Mouse (Mus musculus) liver, embryonic 12.5 days (tissue): ENCODE data around the gene Mrpl17. TPM values are rescaled to one million over a fixed set of nuclear protein-coding genes. Genes with fewer than 3 reads are reported as not detected.
A peak's percentile ranks its signal among the peaks of the same experiment; 100 is the strongest.
"Not testable (repeated sequence)": the region's sequence is repeated elsewhere in the genome, so short reads cannot be mapped to it uniquely, and the experiment has no call there.

Source experiments
- ATAC-seq: fragments of 200-750 bp; cut with Nextera tagmentation; 2 replicates; pipeline ENCODE4 v1.8.0; 2017; ENCODE audit warnings: moderate number of reproducible peaks, mild to moderate bottlenecking, moderate library complexity
- H3K27ac ChIP-seq: fragments of 300-500 bp; sonication (generic); 2 replicates; pipeline ENCODE4 v1.5.1; 2016; ENCODE audit warnings: mild to moderate bottlenecking
- H3K27me3 ChIP-seq: fragments of 300-500 bp; sonication (generic); replicated peaks from 2 replicates; pipeline ENCODE4 v1.6.1; 2016; ENCODE audit warnings: mild to moderate bottlenecking, moderate library complexity
- H3K36me3 ChIP-seq: fragments of 300-500 bp; sonication (generic); 2 replicates; pipeline ENCODE4 v1.6.1; 2016; ENCODE audit warnings: mild to moderate bottlenecking, moderate library complexity
- H3K4me1 ChIP-seq: fragments of 300-500 bp; sonication (generic); 2 replicates; pipeline ENCODE4 v1.6.1; 2016
- H3K4me2 ChIP-seq: fragments of 300-500 bp; sonication (generic); 2 replicates; pipeline ENCODE4 v1.6.1; 2016; ENCODE audit warnings: mild to moderate bottlenecking, moderate library complexity
- H3K4me3 ChIP-seq: fragments of 300-500 bp; sonication (generic); 2 replicates; pipeline ENCODE4 v1.5.1; 2016; ENCODE audit warnings: mild to moderate bottlenecking, moderate library complexity
- H3K9ac ChIP-seq: fragments of 300-500 bp; sonication (generic); 2 replicates; pipeline ENCODE4 v1.6.1; 2016; ENCODE audit warnings: mild to moderate bottlenecking, moderate library complexity
- H3K9me3 ChIP-seq: fragments of 300-500 bp; sonication (generic); replicated peaks from 2 replicates; pipeline ENCODE4 v1.6.1; 2016; ENCODE audit warnings: mild to moderate bottlenecking, moderate library complexity
- WGBS: fragments of 180-500 bp; shearing (Covaris S2); methylation state at CpG from one replicate; pipeline ENCODE4 v1.1.7; 2016; ENCODE audit not compliant: insufficient replicate concordance; 5-methylcytosine and 5-hydroxymethylcytosine counted together
- polyA plus RNA-seq: library from polyadenylated mRNA; unstranded; fragments of >200 nt; fragmentation: Nextera tagmentation; extraction: Ambion mirVana; gene quantifications from 2 replicates; pipeline ENCODE4 v1.2.1, GENCODE M21; 2016

Mrpl17 gene
- polyA plus RNA-seq = 330 and 351 TPM in 2 replicates

- peak within 1 kb of the TSS; percentile 93 for H3K4me3 ChIP-seq
- H3K27me3 ChIP-seq = no peaks in the 10 kb centered on the region; the same call in 1 of the 2 replicates
- peaks cover 24% of the 10 kb centered on the region for H3K4me1 ChIP-seq
- H3K27ac ChIP-seq = peak within 1 kb of the TSS; percentile 87
- no peaks in the 10 kb centered on the region for H3K9me3 ChIP-seq
- peak within 1 kb of the TSS; percentile 98 for H3K9ac ChIP-seq
- H3K36me3 ChIP-seq = peaks cover 28% of the 10 kb centered on the region
- ATAC-seq = peak; percentile 97
- H3K4me2 ChIP-seq = peak within 1 kb of the TSS; percentile 84
- WGBS = under 1% methylated on average over 52 of the region's 52 CpGs
These were observed at the start of gene Mrpl17 for GRCm38 (mm10) chr7:105810877-105811489. Gene Mrpl17 (minus strand): TSS chr7:105811099.

- not testable (repeated sequence) for H3K4me3 ChIP-seq, H3K9me3 ChIP-seq, H3K4me1 ChIP-seq, H3K36me3 ChIP-seq, H3K27me3 ChIP-seq, ATAC-seq, H3K4me2 ChIP-seq, H3K27ac ChIP-seq, H3K9ac ChIP-seq
- WGBS = no CpG with 5 or more reads among the region's 2 CpGs
These were observed 45.0 kb upstream of the Mrpl17 start for GRCm38 (mm10) chr7:105855718-105856560.

- WGBS = 62% methylated on average over 7 of the region's 7 CpGs
These were observed 13.4 kb upstream of the Mrpl17 start for GRCm38 (mm10) chr7:105824281-105824680.

GRCm38 (mm10) chr7:105818483-105818882, 7.6 kb upstream of the Mrpl17 start:
- Histone ChIP-seq H3K36me3 (no peaks in the 10 kb centered on the region), H3K27me3 (no peaks in the 10 kb centered on the region; the same call in 1 of the 2 replicates), H3K4me2 (no peak overlapping the region), H3K9me3 (no peaks in the 10 kb centered on the region), H3K9ac (no peak overlapping the region), H3K4me3 (no peak overlapping the region), H3K27ac (no peak overlapping the region), H3K4me1 (no peaks in the 10 kb centered on the region)
- 0% methylated on average over 1 of the region's 1 CpGs for WGBS
- no peak for ATAC-seq

More at GRCm38 (mm10) chr7:105824281-105824680, 13.4 kb upstream of the Mrpl17 start:
- Histone ChIP-seq H3K27me3 (no peaks in the 10 kb centered on the region), H3K9ac (no peak overlapping the region), H3K4me2 (no peak overlapping the region), H3K27ac (no peak overlapping the region), H3K4me3 (no peak overlapping the region), H3K9me3 (no peaks in the 10 kb centered on the region), H3K4me1 (no peaks in the 10 kb centered on the region), H3K36me3 (no peaks in the 10 kb centered on the region)
- no peak for ATAC-seq

GRCm38 (mm10) chr7:105816736-105817135, 5.8 kb upstream of the Mrpl17 start:
- no peaks in the 10 kb centered on the region for H3K36me3 ChIP-seq
- peaks cover 1% of the 10 kb centered on the region for H3K4me1 ChIP-seq
- no peaks in the 10 kb centered on the region; the same call in 1 of the 2 replicates for H3K27me3 ChIP-seq
- no peak overlapping the region for H3K4me2 ChIP-seq
- ATAC-seq = no peak
- no peaks in the 10 kb centered on the region for H3K9me3 ChIP-seq
- no peak overlapping the region for H3K9ac ChIP-seq
- no peak overlapping the region for H3K4me3 ChIP-seq
- no peak overlapping the region for H3K27ac ChIP-seq

- Histone ChIP-seq H3K4me1 (peaks cover 23% of the 10 kb centered on the region), H3K4me3 (no peak overlapping the region), H3K9ac (no peak overlapping the region), H3K27me3 (no peaks in the 10 kb centered on the region; the same call in 1 of the 2 replicates), H3K36me3 (peaks cover 16% of the 10 kb centered on the region), H3K27ac (no peak overlapping the region), H3K4me2 (no peak overlapping the region), H3K9me3 (no peaks in the 10 kb centered on the region)
- WGBS = 71% methylated on average over 3 of the region's 3 CpGs
- ATAC-seq = no peak
These were observed 2.4 kb upstream of the Mrpl17 start for GRCm38 (mm10) chr7:105813326-105813725.

GRCm38 (mm10) chr7:105812566-105812965, 1.7 kb upstream of the Mrpl17 start:
- peaks cover 24% of the 10 kb centered on the region for H3K4me1 ChIP-seq

GRCm38 (mm10) chr7:105811516-105811915, 617 bp upstream of the Mrpl17 start:
- H3K9ac ChIP-seq = 0 out of 2 replicates have a peak overlapping the region, but pooled peaks have one; percentile 30
- no peak overlapping the region for H3K27ac ChIP-seq
- peaks cover 28% of the 10 kb centered on the region for H3K36me3 ChIP-seq
- H3K4me1 ChIP-seq = peaks cover 24% of the 10 kb centered on the region
- H3K4me2 ChIP-seq = peak overlapping the region; percentile 57
- H3K9me3 ChIP-seq = no peaks in the 10 kb centered on the region
- no peak for ATAC-seq
- no peaks in the 10 kb centered on the region; the same call in 1 of the 2 replicates for H3K27me3 ChIP-seq
- peak overlapping the region; percentile 30 for H3K4me3 ChIP-seq

More at GRCm38 (mm10) chr7:105812566-105812965, 1.7 kb upstream of the Mrpl17 start:
- no peaks in the 10 kb centered on the region; the same call in 1 of the 2 replicates for H3K27me3 ChIP-seq
- no peak for ATAC-seq
- H3K4me2 ChIP-seq = no peak overlapping the region
- no peak overlapping the region for H3K4me3 ChIP-seq
- WGBS = 49% methylated on average over 3 of the region's 3 CpGs
- H3K27ac ChIP-seq = no peak overlapping the region
- H3K9ac ChIP-seq = no peak overlapping the region
- H3K36me3 ChIP-seq = peaks cover 24% of the 10 kb centered on the region
- no peaks in the 10 kb centered on the region for H3K9me3 ChIP-seq

- ATAC-seq = peak; percentile 25; the same call in 1 of the 2 replicates
- peak overlapping the region; percentile 87 for H3K27ac ChIP-seq
- H3K4me1 ChIP-seq = peaks cover 24% of the 10 kb centered on the region
- H3K9me3 ChIP-seq = no peaks in the 10 kb centered on the region
- H3K9ac ChIP-seq = peak overlapping the region; percentile 98
- H3K27me3 ChIP-seq = no peaks in the 10 kb centered on the region; the same call in 1 of the 2 replicates
- peak overlapping the region; percentile 93 for H3K4me3 ChIP-seq
- WGBS = 2% methylated on average over 37 of the region's 37 CpGs
- H3K4me2 ChIP-seq = peak overlapping the region; percentile 84
- H3K36me3 ChIP-seq = peaks cover 28% of the 10 kb centered on the region
These were observed 521 bp downstream of the Mrpl17 start for GRCm38 (mm10) chr7:105810280-105810876.

GRCm38 (mm10) chr7:105809836-105810235, 1.1 kb downstream of the Mrpl17 start:
- WGBS = 49% methylated on average over 7 of the region's 7 CpGs

GRCm38 (mm10) chr7:105808385-105808784, 2.5 kb downstream of the Mrpl17 start:
- no peaks in the 10 kb centered on the region for H3K27me3 ChIP-seq
- no peak overlapping the region for H3K9ac ChIP-seq
- WGBS = 63% methylated on average over 1 of the region's 1 CpGs
- peaks cover 24% of the 10 kb centered on the region for H3K4me1 ChIP-seq
- H3K4me2 ChIP-seq = no peak overlapping the region
- no peak overlapping the region for H3K4me3 ChIP-seq
- H3K36me3 ChIP-seq = peaks cover 28% of the 10 kb centered on the region
- H3K27ac ChIP-seq = no peak overlapping the region
- no peaks in the 10 kb centered on the region for H3K9me3 ChIP-seq
- no peak for ATAC-seq

More at GRCm38 (mm10) chr7:105809836-105810235, 1.1 kb downstream of the Mrpl17 start:
- peaks cover 28% of the 10 kb centered on the region for H3K36me3 ChIP-seq
- H3K9me3 ChIP-seq = no peaks in the 10 kb centered on the region
- no peak for ATAC-seq
- peak overlapping the region; percentile 84 for H3K4me2 ChIP-seq
- H3K27me3 ChIP-seq = no peaks in the 10 kb centered on the region; the same call in 1 of the 2 replicates
- peak overlapping the region; percentile 87 for H3K27ac ChIP-seq
- peak overlapping the region; percentile 93 for H3K4me3 ChIP-seq
- peaks cover 24% of the 10 kb centered on the region for H3K4me1 ChIP-seq
- peak overlapping the region; percentile 98 for H3K9ac ChIP-seq

- Histone ChIP-seq H3K27me3 (no peaks in the 10 kb centered on the region), H3K4me1 (peaks cover 22% of the 10 kb centered on the region), H3K4me2 (no peak overlapping the region), H3K9me3 (no peaks in the 10 kb centered on the region), H3K36me3 (peaks cover 28% of the 10 kb centered on the region), H3K9ac (no peak overlapping the region), H3K27ac (no peak overlapping the region), H3K4me3 (no peak overlapping the region)
- WGBS = 54% methylated on average over 2 of the region's 2 CpGs
- no peak for ATAC-seq
These were observed 4.2 kb downstream of the Mrpl17 start for GRCm38 (mm10) chr7:105806716-105807115.
